Mouse (Mus musculus) left cerebral cortex, postnatal 25 days (tissue): ENCODE measurements around the gene Sfrp2. TPM values are rescaled to one million over a fixed set of nuclear protein-coding genes. Genes with fewer than 3 reads are reported as not detected.

Experiments used
- DNase-seq, 2 experiments: peaks; one replicate each; pipeline ENCODE4 v3.0.0; 2022; ENCODE audit warnings: low spot score in 2 of 2, mixed read lengths in 1 of 2
- intact Hi-C: fragments of 180-260 bp; cut with DNase I; formaldehyde crosslinking; loops from one replicate; pipeline ENCODE4 v1.15.1; 2025
- total RNA-seq, 2 experiments: library from RNA; stranded (reverse); gene quantifications; 2 replicates each; pipeline ENCODE4 v1.2.3; 2021

Gene Sfrp2
- total RNA-seq, 2 experiments from 2014 or later = 2.4 to 2.5 TPM

- DNase-seq = peak in 1 of 2 experiments; percentile 24
- intact Hi-C loops = no loop called here
Measured at GRCm38 (mm10) chr3:83812863-83813262, 46.7 kb downstream of the Sfrp2 start.

GRCm38 (mm10) chr3:83816372-83816925 is 50.3 kb downstream of the Sfrp2 start:
- intact Hi-C loops = no loop called here
- DNase-seq = no peak

- no peak for DNase-seq
- intact Hi-C loops = no loop called here
Measured at GRCm38 (mm10) chr3:83823774-83824173, 57.7 kb downstream of the Sfrp2 start.

Other genes with a start within 250 kb of the Sfrp2 start
- gene Tlr2, start 75.4 kb downstream of the Sfrp2 start, total RNA-seq = under 1 TPM; 0.80 to 0.87 TPM